Mouse (Mus musculus): ENCODE measurements around the gene Bex2. TPM values are rescaled to one million over a fixed set of nuclear protein-coding genes. Genes with fewer than 3 reads are reported as not detected.
"Not testable (repeated sequence)": the region's sequence is repeated elsewhere in the genome, so short reads cannot be mapped to it uniquely, and the experiment has no call there.

Gene Bex2
- polyA plus RNA-seq (2014; fragmentation: Nextera tagmentation; extraction: Ambion mirVana), result 104 and 108 TPM in 2 replicates

DNA sequence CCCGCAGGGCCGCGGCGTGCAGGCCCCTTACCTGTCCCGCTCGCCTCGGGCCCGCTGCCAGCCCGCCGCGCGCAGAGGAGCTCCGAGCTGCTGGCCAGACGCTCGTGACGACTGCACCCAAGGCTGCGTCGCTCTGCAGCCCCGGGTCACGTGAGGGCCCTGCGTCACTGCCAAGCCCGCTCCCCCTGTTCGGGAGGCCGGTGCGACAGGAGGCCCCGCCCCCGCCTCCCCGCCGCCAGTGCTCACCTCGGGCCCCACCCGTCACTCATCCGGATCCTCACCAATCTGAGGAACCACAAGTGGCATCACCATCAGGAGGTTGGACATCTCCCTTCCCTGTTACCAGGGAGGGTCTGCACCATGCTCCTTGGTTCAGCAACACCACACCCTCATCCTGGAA lies at the start of gene Bex2:
TSS of gene Bex2 (minus strand) at position 217 of the 400 bp plus-strand sequence.
- ATAC-seq (ENCODE audit: insufficient number of reproducible peaks, insufficient read depth, low FRiP score, low read depth), result peak; percentile 96
- not testable (repeated sequence) for H3K9me3 ChIP-seq (ENCODE audit: control insufficient read depth, low read depth, low read length)
- no CpG with 5 or more reads among the region's 32 CpGs for WGBS

DNA sequence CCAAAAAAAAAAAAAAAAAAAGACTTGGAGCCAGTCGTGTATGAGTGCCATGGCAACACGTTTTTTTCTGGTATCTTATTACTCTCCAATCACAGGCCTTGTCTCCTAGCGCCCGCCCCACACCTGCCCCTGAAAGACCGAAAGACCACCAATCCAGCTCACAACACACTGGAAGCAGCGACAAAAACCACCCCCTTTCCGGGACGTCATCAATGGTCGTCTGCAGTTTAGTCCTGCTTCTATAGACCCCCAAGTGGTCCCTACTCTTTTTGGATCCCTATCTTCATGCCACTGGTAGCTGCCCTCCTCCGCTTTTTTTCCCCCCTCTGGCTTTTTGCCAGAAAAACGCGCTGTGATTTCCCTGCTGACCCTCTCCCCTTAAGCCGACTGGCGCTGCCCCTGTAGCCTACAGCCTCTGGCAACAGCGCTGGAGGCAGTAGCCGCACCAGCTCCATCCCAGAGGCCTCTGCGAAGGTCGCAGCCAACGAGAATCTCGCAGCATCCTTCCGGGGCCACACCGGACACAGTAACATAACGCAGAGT lies 47.5 kb upstream of the Bex2 start:
- Histone ChIP-seq H3K36me3 (ENCODE audit: control insufficient read depth, insufficient read depth, low read length) (no peaks in the 10 kb centered on the region), H3K27ac (ENCODE audit: low read length) (no peak overlapping the region), H3K9me3 (ENCODE audit: control insufficient read depth, low read depth, low read length) (no peaks in the 10 kb centered on the region), H3K4me2 (replicated peaks; ENCODE audit: low read depth, low read length) (peak overlapping the region; percentile 46), H3K4me1 (ENCODE audit: control insufficient read depth, insufficient read depth, low read length) (no peaks in the 10 kb centered on the region), H3K4me3 (ENCODE audit: low read depth, low read length) (peak overlapping the region; percentile 26), H3K27me3 (ENCODE audit: control insufficient read depth, insufficient read depth, low read length) (no peaks in the 10 kb centered on the region), H3K9ac (replicated peaks; ENCODE audit: low read depth, low read length) (no peak overlapping the region)
- peak; percentile 93 for ATAC-seq (ENCODE audit: insufficient number of reproducible peaks, insufficient read depth, low FRiP score, low read depth)
- 19% methylated on average over 23 of the region's 23 CpGs for WGBS

More for the DNA sequence above, at the start of gene Bex2:
- not testable (repeated sequence) for H3K27ac ChIP-seq (ENCODE audit: low read length); H3K27me3 ChIP-seq (ENCODE audit: control insufficient read depth, insufficient read depth, low read length); H3K36me3 ChIP-seq (ENCODE audit: control insufficient read depth, insufficient read depth, low read length); H3K9ac ChIP-seq (replicated peaks; ENCODE audit: low read depth, low read length); H3K4me1 ChIP-seq (ENCODE audit: control insufficient read depth, insufficient read depth, low read length)
- Histone ChIP-seq H3K4me2 (replicated peaks; ENCODE audit: low read depth, low read length) (peak within 1 kb of the TSS; percentile 34), H3K4me3 (ENCODE audit: low read depth, low read length) (peak within 1 kb of the TSS; percentile 18)

DNA sequence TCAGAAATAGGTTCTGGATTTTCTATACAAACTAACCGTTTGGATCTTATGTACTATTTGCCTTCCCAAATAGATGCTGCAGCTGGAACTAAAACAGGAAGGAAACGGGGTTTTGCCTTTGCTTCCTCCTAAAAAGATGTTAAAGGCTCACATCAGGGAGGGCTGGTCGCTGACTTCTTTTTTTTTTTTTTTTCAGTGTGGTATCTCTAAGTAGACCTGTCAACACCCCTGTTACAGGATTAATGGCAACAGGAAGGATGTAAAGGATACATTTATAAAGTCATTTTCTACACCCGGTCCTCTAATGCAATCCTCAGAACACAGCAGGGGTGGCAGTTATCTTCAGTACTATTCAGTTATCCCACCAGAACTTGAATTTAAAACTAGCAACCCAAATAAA lies 47.0 kb upstream of the Bex2 start:
- no peaks in the 10 kb centered on the region for H3K36me3 ChIP-seq (ENCODE audit: control insufficient read depth, insufficient read depth, low read length)
- no peak overlapping the region for H3K27ac ChIP-seq (ENCODE audit: low read length)
- no peak for ATAC-seq (ENCODE audit: insufficient number of reproducible peaks, insufficient read depth, low FRiP score, low read depth)
- H3K27me3 ChIP-seq (ENCODE audit: control insufficient read depth, insufficient read depth, low read length), result no peaks in the 10 kb centered on the region
- H3K9ac ChIP-seq (replicated peaks; ENCODE audit: low read depth, low read length), result no peak overlapping the region
- H3K4me1 ChIP-seq (ENCODE audit: control insufficient read depth, insufficient read depth, low read length), result no peaks in the 10 kb centered on the region
- no peaks in the 10 kb centered on the region for H3K9me3 ChIP-seq (ENCODE audit: control insufficient read depth, low read depth, low read length)
- WGBS, result 33% methylated on average over 4 of the region's 4 CpGs
- H3K4me2 ChIP-seq (replicated peaks; ENCODE audit: low read depth, low read length), result peak overlapping the region; percentile 46; the same call in 1 of the 2 replicates
- H3K4me3 ChIP-seq (ENCODE audit: low read depth, low read length), result no peak overlapping the region

DNA sequence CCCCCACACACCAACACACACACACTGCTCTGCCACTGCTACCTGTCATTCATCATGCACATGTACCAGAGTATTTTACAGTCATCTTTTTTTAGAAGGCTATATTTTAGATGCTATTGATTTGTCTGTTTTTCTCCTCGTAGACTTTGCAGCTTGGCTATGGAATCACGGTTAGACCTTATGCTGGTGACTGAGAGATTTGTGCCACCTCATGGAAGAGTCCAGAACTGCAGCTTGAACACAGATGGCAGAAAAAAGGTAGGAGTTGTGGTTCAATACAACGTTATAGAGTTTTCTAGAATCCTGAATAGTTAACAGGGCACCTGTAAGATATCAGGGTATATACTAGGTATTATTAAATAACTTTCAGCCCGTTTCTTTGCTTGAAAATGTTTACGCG lies 39.9 kb upstream of the Bex2 start:
- Histone ChIP-seq H3K4me1 (ENCODE audit: control insufficient read depth, insufficient read depth, low read length) (no peaks in the 10 kb centered on the region), H3K9ac (replicated peaks; ENCODE audit: low read depth, low read length) (no peak overlapping the region), H3K9me3 (ENCODE audit: control insufficient read depth, low read depth, low read length) (no peaks in the 10 kb centered on the region), H3K4me3 (ENCODE audit: low read depth, low read length) (no peak overlapping the region), H3K27ac (ENCODE audit: low read length) (no peak overlapping the region), H3K36me3 (ENCODE audit: control insufficient read depth, insufficient read depth, low read length) (no peaks in the 10 kb centered on the region), H3K27me3 (ENCODE audit: control insufficient read depth, insufficient read depth, low read length) (no peaks in the 10 kb centered on the region), H3K4me2 (replicated peaks; ENCODE audit: low read depth, low read length) (no peak overlapping the region)
- ATAC-seq (ENCODE audit: insufficient number of reproducible peaks, insufficient read depth, low FRiP score, low read depth), result no peak
- 42% methylated on average over 6 of the region's 6 CpGs for WGBS

DNA sequence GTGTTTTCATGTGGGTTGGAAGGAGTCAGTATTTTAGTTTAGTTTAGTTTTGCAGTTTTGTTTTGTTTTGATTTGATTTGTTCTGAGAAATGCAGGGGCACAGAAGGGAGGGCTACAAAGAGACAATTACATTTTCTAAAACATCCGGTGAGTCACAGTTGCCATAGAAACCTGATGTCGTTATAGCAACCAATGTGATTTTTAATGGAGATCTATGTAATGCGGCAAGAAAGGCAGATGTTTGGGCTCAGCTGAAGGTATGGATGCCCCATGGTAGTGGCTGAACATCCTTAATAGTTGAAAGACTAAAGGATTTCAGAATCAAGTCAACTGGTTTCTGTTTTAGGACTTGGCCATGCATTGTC lies 36.7 kb upstream of the Bex2 start:
- H3K4me2 ChIP-seq (replicated peaks; ENCODE audit: low read depth, low read length), result no peak overlapping the region
- no peak overlapping the region for H3K4me3 ChIP-seq (ENCODE audit: low read depth, low read length)
- WGBS, result 66% methylated on average over 3 of the region's 3 CpGs
- no peaks in the 10 kb centered on the region for H3K27me3 ChIP-seq (ENCODE audit: control insufficient read depth, insufficient read depth, low read length)
- no peaks in the 10 kb centered on the region for H3K9me3 ChIP-seq (ENCODE audit: control insufficient read depth, low read depth, low read length)
- H3K9ac ChIP-seq (replicated peaks; ENCODE audit: low read depth, low read length), result no peak overlapping the region
- H3K36me3 ChIP-seq (ENCODE audit: control insufficient read depth, insufficient read depth, low read length), result no peaks in the 10 kb centered on the region
- no peak overlapping the region for H3K27ac ChIP-seq (ENCODE audit: low read length)
- no peaks in the 10 kb centered on the region for H3K4me1 ChIP-seq (ENCODE audit: control insufficient read depth, insufficient read depth, low read length)
- ATAC-seq (ENCODE audit: insufficient number of reproducible peaks, insufficient read depth, low FRiP score, low read depth), result no peak

DNA sequence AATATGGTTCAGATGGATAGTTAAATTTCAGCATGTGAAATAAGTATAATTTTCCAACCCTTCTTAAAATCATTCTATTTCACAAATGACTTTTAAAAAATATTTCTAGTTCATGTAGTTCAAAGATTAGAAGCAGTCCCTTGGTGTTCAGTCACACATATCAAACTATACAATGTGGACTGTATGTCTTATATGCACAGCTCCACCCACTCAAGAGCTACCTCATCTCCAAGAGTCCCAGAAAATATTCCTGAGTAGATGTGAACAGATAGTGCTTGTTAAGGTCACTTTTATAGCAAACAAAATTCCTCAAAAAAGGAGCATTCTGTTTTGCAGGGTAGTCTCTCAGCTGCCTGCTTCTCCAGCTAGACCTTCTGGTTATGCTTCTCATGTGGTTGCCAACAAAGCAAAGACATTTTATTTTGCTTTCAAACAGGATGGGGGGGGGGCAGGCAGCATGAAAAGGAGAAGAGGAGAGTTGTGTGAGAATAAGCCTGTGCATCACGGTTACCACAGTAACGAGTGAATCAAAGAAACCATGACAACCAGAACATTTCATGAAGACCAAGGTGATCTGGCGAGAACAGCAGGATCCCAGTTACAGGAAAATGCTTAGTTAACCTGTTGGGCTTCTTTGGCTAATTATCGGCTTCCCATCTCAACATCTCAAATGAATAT lies 36.1 kb upstream of the Bex2 start:
- ATAC-seq (ENCODE audit: insufficient number of reproducible peaks, insufficient read depth, low FRiP score, low read depth), result no peak
- H3K9me3 ChIP-seq (ENCODE audit: control insufficient read depth, low read depth, low read length), result no peaks in the 10 kb centered on the region
- H3K27ac ChIP-seq (ENCODE audit: low read length), result no peak overlapping the region
- no peaks in the 10 kb centered on the region for H3K4me1 ChIP-seq (ENCODE audit: control insufficient read depth, insufficient read depth, low read length)
- WGBS, result 69% methylated on average over 4 of the region's 4 CpGs
- H3K36me3 ChIP-seq (ENCODE audit: control insufficient read depth, insufficient read depth, low read length), result no peaks in the 10 kb centered on the region
- no peak overlapping the region for H3K4me3 ChIP-seq (ENCODE audit: low read depth, low read length)
- H3K27me3 ChIP-seq (ENCODE audit: control insufficient read depth, insufficient read depth, low read length), result no peaks in the 10 kb centered on the region
- no peak overlapping the region for H3K9ac ChIP-seq (replicated peaks; ENCODE audit: low read depth, low read length)
- H3K4me2 ChIP-seq (replicated peaks; ENCODE audit: low read depth, low read length), result no peak overlapping the region

DNA sequence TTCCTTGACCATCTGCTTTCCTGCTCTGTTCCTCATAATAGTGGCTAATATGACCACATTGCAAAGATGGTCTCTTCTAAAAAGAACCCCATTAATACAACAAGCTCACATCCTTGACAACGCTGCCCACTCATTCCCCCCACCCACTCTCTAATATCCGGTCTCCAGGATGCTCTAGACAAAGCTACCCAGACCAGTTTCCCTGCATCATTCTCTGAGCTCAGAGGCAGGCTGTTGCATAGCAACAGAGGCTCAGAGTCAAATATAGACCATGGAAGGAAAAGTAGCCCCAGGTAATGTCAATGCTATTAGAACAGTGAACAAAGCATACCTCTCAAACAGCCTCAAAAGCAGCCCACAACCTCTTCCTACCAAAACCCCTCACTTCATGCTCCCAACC lies 26.4 kb upstream of the Bex2 start:
- WGBS, result 47% methylated on average over 2 of the region's 2 CpGs
- Histone ChIP-seq H3K9ac (replicated peaks; ENCODE audit: low read depth, low read length) (no peak overlapping the region), H3K4me2 (replicated peaks; ENCODE audit: low read depth, low read length) (no peak overlapping the region), H3K4me3 (ENCODE audit: low read depth, low read length) (no peak overlapping the region), H3K27ac (ENCODE audit: low read length) (no peak overlapping the region), H3K9me3 (ENCODE audit: control insufficient read depth, low read depth, low read length) (no peaks in the 10 kb centered on the region), H3K27me3 (ENCODE audit: control insufficient read depth, insufficient read depth, low read length) (no peaks in the 10 kb centered on the region), H3K36me3 (ENCODE audit: control insufficient read depth, insufficient read depth, low read length) (no peaks in the 10 kb centered on the region), H3K4me1 (ENCODE audit: control insufficient read depth, insufficient read depth, low read length) (no peaks in the 10 kb centered on the region)
- no peak for ATAC-seq (ENCODE audit: insufficient number of reproducible peaks, insufficient read depth, low FRiP score, low read depth)

DNA sequence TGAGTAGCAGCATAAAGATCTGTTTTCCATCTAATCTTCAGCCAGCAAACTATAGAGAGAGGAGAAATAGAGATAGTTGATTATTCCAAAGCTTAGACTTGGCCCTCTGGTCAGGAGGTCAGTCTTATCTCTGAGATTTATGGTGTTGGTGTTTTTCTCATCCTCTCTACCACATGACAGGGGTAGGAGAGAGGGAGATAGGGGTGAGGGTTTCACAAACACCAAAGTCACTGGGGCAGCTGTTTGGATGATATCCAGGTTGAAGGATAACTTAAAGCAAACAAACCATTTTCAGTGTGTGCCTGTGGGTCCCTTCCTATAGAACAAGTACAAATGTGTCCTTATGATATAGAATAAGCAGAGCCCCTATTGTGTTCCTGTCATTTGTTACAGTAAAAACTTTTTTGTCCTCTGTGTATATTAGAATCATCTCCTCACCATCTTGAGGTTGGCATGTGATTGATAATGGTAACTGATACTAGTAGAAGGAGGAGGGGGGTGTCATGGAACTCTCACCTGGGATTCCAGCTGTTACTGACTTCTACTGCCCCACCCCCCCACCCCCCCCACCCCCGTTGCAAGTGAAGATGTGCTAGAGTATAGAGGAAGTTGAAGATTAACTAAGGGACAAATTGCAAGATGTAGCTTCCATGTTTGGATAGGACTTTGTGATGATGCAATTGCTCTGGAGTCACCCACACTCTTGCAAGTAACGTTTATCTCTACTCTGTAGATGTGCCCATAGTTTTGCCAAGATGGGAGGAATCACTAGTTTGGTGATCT lies 24.7 kb upstream of the Bex2 start:
- Histone ChIP-seq H3K9ac (replicated peaks; ENCODE audit: low read depth, low read length) (no peak overlapping the region), H3K4me2 (replicated peaks; ENCODE audit: low read depth, low read length) (no peak overlapping the region), H3K4me1 (ENCODE audit: control insufficient read depth, insufficient read depth, low read length) (no peaks in the 10 kb centered on the region), H3K27me3 (ENCODE audit: control insufficient read depth, insufficient read depth, low read length) (no peaks in the 10 kb centered on the region), H3K9me3 (ENCODE audit: control insufficient read depth, low read depth, low read length) (no peaks in the 10 kb centered on the region), H3K4me3 (ENCODE audit: low read depth, low read length) (no peak overlapping the region), H3K36me3 (ENCODE audit: control insufficient read depth, insufficient read depth, low read length) (no peaks in the 10 kb centered on the region), H3K27ac (ENCODE audit: low read length) (no peak overlapping the region)
- 16% methylated on average over 2 of the region's 2 CpGs for WGBS
- no peak for ATAC-seq (ENCODE audit: insufficient number of reproducible peaks, insufficient read depth, low FRiP score, low read depth)
